Mouse (Mus musculus): ENCODE results near the gene Tceal9. TPM values are rescaled to one million over a fixed set of nuclear protein-coding genes. Genes with fewer than 3 reads are reported as not detected.

Tceal9 gene
- polyA plus RNA-seq, 1 experiment = 93.5 TPM

DNA sequence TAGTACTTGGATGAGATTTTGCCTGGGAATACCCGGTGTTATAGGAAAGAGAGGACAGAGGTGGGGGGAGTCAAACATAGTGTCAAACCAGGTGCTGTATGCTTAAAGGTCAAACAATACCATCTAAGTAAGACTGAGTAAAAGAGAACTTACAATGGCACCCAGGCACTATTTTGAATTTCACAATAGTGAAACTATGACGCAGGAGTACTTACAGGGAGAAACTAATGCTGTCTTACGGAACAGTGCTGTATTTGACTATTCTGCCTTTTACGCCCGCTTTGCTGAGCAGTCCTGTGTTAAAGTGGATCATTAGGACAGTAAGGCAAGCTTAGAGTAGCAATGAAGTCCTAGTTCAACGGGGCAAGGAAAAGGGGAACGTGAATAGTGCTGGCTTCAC is 32.7 kb downstream of the Tceal9 start:
- Histone ChIP-seq H3K27me3 (ENCODE audit: control insufficient read depth, insufficient read depth, insufficient read length) (no peaks in the 10 kb centered on the region), H3K36me3 (ENCODE audit: control insufficient read depth, insufficient read depth) (no peaks in the 10 kb centered on the region), H3K79me2 (ENCODE audit: control insufficient read depth, insufficient read depth) (no peaks in the 10 kb centered on the region), H3K79me3 (ENCODE audit: low read depth) (no peaks in the 10 kb centered on the region), H3K4me3 (ENCODE audit: insufficient read depth, poor library complexity, severe bottlenecking) (no peak overlapping the region), H3ac (ENCODE audit: control insufficient read depth, insufficient read length, low read depth) (no peak overlapping the region)
- TF ChIP-seq CTCF (IDR thresholded peaks at IDR 0.05; ENCODE audit: control insufficient read depth, insufficient read depth, insufficient read length) = no peak
- TF ChIP-seq MYOD1 (IDR thresholded peaks at IDR 0.05; ENCODE audit: control insufficient read depth, insufficient read length, low read depth) = no peak
- TF ChIP-seq MAX (IDR thresholded peaks at IDR 0.05) = no peak
- TF ChIP-seq FOSL1 (IDR thresholded peaks at IDR 0.05; ENCODE audit: insufficient read depth, low read length, poor library complexity, severe bottlenecking) = no peak
- no peak for TF ChIP-seq USF1 (IDR thresholded peaks at IDR 0.05; ENCODE audit: low read depth)

DNA sequence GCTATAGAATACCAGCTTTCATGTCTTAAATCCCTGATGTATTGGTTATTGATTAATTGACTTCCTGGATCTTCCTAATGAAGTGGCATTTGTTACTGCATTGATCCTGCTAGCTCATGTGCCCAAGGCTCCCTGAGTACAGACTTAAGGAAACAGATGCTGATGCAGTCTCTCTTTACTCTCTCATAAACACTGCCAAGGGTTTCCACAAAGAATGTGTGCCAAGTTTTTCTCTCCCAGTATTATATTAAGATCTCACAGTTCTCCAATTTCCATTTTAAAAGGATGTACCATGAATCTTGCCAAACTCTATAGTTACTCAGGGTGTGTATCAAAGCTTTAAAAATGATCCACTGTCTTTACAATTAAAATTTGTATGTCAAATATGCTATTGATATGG is 33.5 kb downstream of the Tceal9 start:
- no peaks in the 10 kb centered on the region for H3K27me3 ChIP-seq (ENCODE audit: control insufficient read depth, insufficient read depth, insufficient read length)
- TF ChIP-seq MYOG (IDR thresholded peaks at IDR 0.05; ENCODE audit: control insufficient read depth, extremely low read depth, insufficient read length) (no peak), USF1 (IDR thresholded peaks at IDR 0.05; ENCODE audit: low read depth) (no peak), MYOD1 (IDR thresholded peaks at IDR 0.05; ENCODE audit: control insufficient read depth, insufficient read length, low read depth) (no peak), CEBPB (IDR thresholded peaks at IDR 0.05; ENCODE audit: low read depth) (no peak), FOSL1 (IDR thresholded peaks at IDR 0.05; ENCODE audit: insufficient read depth, low read length, poor library complexity, severe bottlenecking) (no peak), MAX (IDR thresholded peaks at IDR 0.05) (no peak), CTCF (IDR thresholded peaks at IDR 0.05; ENCODE audit: control insufficient read depth, insufficient read depth, insufficient read length) (no peak)
- no peak overlapping the region for H3K4me3 ChIP-seq (ENCODE audit: insufficient read depth, poor library complexity, severe bottlenecking)
- H3ac ChIP-seq (ENCODE audit: control insufficient read depth, insufficient read length, low read depth) = no peak overlapping the region
- H3K79me3 ChIP-seq (ENCODE audit: low read depth) = no peaks in the 10 kb centered on the region
- no peaks in the 10 kb centered on the region for H3K36me3 ChIP-seq (ENCODE audit: control insufficient read depth, insufficient read depth)
- no peaks in the 10 kb centered on the region for H3K79me2 ChIP-seq (ENCODE audit: control insufficient read depth, insufficient read depth)

DNA sequence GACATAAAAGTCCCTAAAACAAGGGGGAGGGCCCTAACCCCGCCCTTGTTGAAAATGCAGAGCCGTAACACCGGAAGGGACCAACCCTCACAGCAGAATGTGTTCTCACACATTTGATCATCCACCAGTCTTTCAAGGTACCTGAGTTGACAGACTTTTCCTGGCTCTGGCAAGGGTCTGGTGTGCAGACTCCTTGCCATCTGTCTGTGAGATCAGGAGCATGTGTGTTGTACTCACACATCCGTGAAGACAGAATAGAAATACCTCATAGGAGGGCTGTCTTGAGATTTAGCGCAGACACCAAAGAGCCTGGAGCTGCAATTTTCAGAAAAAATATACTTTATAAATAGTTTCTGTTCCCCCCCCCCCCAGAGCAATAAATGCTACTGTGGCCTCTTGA is 34.5 kb downstream of the Tceal9 start:
- TF ChIP-seq MAX (IDR thresholded peaks at IDR 0.05) (no peak), CTCF (IDR thresholded peaks at IDR 0.05; ENCODE audit: control insufficient read depth, insufficient read depth, insufficient read length) (no peak), MYOD1 (IDR thresholded peaks at IDR 0.05; ENCODE audit: control insufficient read depth, insufficient read length, low read depth) (no peak), MYOG (IDR thresholded peaks at IDR 0.05; ENCODE audit: control insufficient read depth, extremely low read depth, insufficient read length) (no peak), FOSL1 (IDR thresholded peaks at IDR 0.05; ENCODE audit: insufficient read depth, low read length, poor library complexity, severe bottlenecking) (no peak)
- no peaks in the 10 kb centered on the region for H3K36me3 ChIP-seq (ENCODE audit: control insufficient read depth, insufficient read depth)
- H3K79me3 ChIP-seq (ENCODE audit: low read depth) = no peaks in the 10 kb centered on the region
- H3K4me3 ChIP-seq (ENCODE audit: insufficient read depth, poor library complexity, severe bottlenecking) = no peak overlapping the region
- no peak overlapping the region for H3ac ChIP-seq (ENCODE audit: control insufficient read depth, insufficient read length, low read depth)
- no peaks in the 10 kb centered on the region for H3K27me3 ChIP-seq (ENCODE audit: control insufficient read depth, insufficient read depth, insufficient read length)
- no peaks in the 10 kb centered on the region for H3K79me2 ChIP-seq (ENCODE audit: control insufficient read depth, insufficient read depth)

DNA sequence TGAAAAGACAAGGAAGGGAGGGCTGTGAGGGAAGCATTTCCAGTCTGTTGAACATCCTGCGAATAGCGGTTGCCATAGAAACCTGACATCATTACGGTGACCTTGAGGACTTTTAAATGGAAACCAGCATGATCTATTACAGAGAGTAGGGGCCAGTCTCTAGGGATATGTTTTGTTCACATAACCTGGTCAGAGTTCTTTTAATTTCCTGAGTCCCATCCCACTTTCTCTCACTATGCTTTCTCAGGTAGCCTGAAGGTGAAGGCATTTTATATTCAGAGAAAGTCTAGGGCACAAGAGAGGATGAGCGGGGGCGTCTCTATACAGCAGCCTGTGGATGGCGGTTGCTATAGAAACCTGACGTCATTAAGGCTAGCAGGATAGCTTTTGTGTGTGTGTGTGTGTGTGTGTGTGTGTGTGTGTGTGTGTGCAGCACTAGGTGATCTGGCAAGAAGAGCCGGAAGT is 46.0 kb downstream of the Tceal9 start:
- Histone ChIP-seq H3ac (ENCODE audit: control insufficient read depth, insufficient read length, low read depth) (no peak overlapping the region), H3K79me2 (ENCODE audit: control insufficient read depth, insufficient read depth) (no peaks in the 10 kb centered on the region), H3K79me3 (ENCODE audit: low read depth) (no peaks in the 10 kb centered on the region), H3K4me3 (ENCODE audit: insufficient read depth, poor library complexity, severe bottlenecking) (no peak overlapping the region), H3K36me3 (ENCODE audit: control insufficient read depth, insufficient read depth) (no peaks in the 10 kb centered on the region), H3K27me3 (ENCODE audit: control insufficient read depth, insufficient read depth, insufficient read length) (no peaks in the 10 kb centered on the region)
- no peak for TF ChIP-seq MYOG (IDR thresholded peaks at IDR 0.05; ENCODE audit: control insufficient read depth, extremely low read depth, insufficient read length)
- TF ChIP-seq USF1 (IDR thresholded peaks at IDR 0.05; ENCODE audit: low read depth) = no peak
- TF ChIP-seq MAX (IDR thresholded peaks at IDR 0.05) = no peak
- TF ChIP-seq MYOD1 (IDR thresholded peaks at IDR 0.05; ENCODE audit: control insufficient read depth, insufficient read length, low read depth) = no peak

Other genes starting within 250 kb of the Tceal9 start
- not detected for gene Arxes1, start 211.7 kb upstream of the Tceal9 start, polyA plus RNA-seq (2012; fragmentation: generic; extraction: Trizol)
- gene Bex2, start 176.8 kb upstream of the Tceal9 start, polyA plus RNA-seq (2012; fragmentation: generic; extraction: Trizol) = 15.1 TPM
- 21.8 TPM for gene Nxf3, start 159.8 kb upstream of the Tceal9 start, polyA plus RNA-seq (2012; fragmentation: generic; extraction: Trizol)
- not detected for gene Bex4, start 106.1 kb upstream of the Tceal9 start, polyA plus RNA-seq (2012; fragmentation: generic; extraction: Trizol)
- 58.1 TPM for gene Tceal8, start 72.7 kb upstream of the Tceal9 start, polyA plus RNA-seq (2012; fragmentation: generic; extraction: Trizol)
- 0.05 TPM for gene Tceal5, start 41.2 kb upstream of the Tceal9 start, polyA plus RNA-seq (2012; fragmentation: generic; extraction: Trizol)
- gene Tceal7, start 30.3 kb upstream of the Tceal9 start, polyA plus RNA-seq (2012; fragmentation: generic; extraction: Trizol) = not detected
- not detected for gene Bex1, start 29.6 kb upstream of the Tceal9 start, polyA plus RNA-seq (2012; fragmentation: generic; extraction: Trizol)
- gene Bex3, start 25.2 kb downstream of the Tceal9 start, polyA plus RNA-seq (2012; fragmentation: generic; extraction: Trizol) = 242 TPM

All from C2C12 (cell line).